Mouse (Mus musculus) E14TG2a.4 (cell line): ENCODE data around the gene Foxn3.

Experiments used
- H3K27me3 ChIP-seq: 2 replicates; pipeline ENCODE4 v1.6.1; 2014; ENCODE audit warnings: low read length, control low read depth; ENCODE audit not compliant: insufficient read depth
- H3K36me3 ChIP-seq: 2 replicates; pipeline ENCODE4 v1.6.1; 2014; ENCODE audit warnings: low read length, control low read depth; ENCODE audit not compliant: insufficient read depth
- H3K4me1 ChIP-seq: replicated peaks from 2 replicates; pipeline ENCODE4 v1.6.1; 2014; ENCODE audit warnings: low read depth, low read length, control low read depth
- H3K4me3 ChIP-seq: replicated peaks from 2 replicates; pipeline ENCODE4 v1.5.1; 2014; ENCODE audit warnings: mild to moderate bottlenecking, low read length
- H3K9me3 ChIP-seq: 2 replicates; pipeline ENCODE4 v1.6.1; 2014; ENCODE audit warnings: low read length, control low read depth
- CTCF ChIP-seq: conservative IDR thresholded peaks from 2 replicates; pipeline ENCODE4 v1.5.1; 2014; ENCODE audit warnings: low read length
- NANOG ChIP-seq: IDR thresholded peaks from 2 replicates; pipeline ENCODE4 v1.6.1; 2014; ENCODE audit warnings: borderline replicate concordance, low read length, mixed read lengths
- POU5F1 ChIP-seq: IDR thresholded peaks from 2 replicates; pipeline ENCODE4 v1.6.1; 2014; ENCODE audit warnings: low read length, borderline replicate concordance

Foxn3 gene

GRCm38 (mm10) chr12:99162188-99162587 lies 401.2 kb downstream of the Foxn3 start:
- Histone ChIP-seq H3K4me3 (peak overlapping the region; percentile 43), H3K36me3 (no peaks in the 10 kb centered on the region), H3K27me3 (peaks cover 4% of the 10 kb centered on the region; the same call in 1 of the 2 replicates), H3K9me3 (no peaks in the 10 kb centered on the region), H3K4me1 (peaks cover 22% of the 10 kb centered on the region)
- TF ChIP-seq CTCF (no peak), POU5F1 (no peak), NANOG (no peak)

- Histone ChIP-seq H3K36me3 (no peaks in the 10 kb centered on the region), H3K27me3 (peaks cover 15% of the 10 kb centered on the region), H3K4me3 (no peak overlapping the region), H3K9me3 (no peaks in the 10 kb centered on the region), H3K4me1 (peaks cover 22% of the 10 kb centered on the region)
- no peak for TF ChIP-seq NANOG
- TF ChIP-seq CTCF: no peak
- TF ChIP-seq POU5F1: no peak
Measured at GRCm38 (mm10) chr12:99160061-99160460, 403.3 kb downstream of the Foxn3 start.

GRCm38 (mm10) chr12:99155904-99156303 lies 407.5 kb downstream of the Foxn3 start:
- no peak for TF ChIP-seq POU5F1
- no peak for TF ChIP-seq NANOG
- no peak for TF ChIP-seq CTCF

GRCm38 (mm10) chr12:99154230-99154629 lies 409.2 kb downstream of the Foxn3 start:
- Histone ChIP-seq H3K9me3 (no peaks in the 10 kb centered on the region; the same call in 1 of the 2 replicates), H3K4me1 (peaks cover 19% of the 10 kb centered on the region), H3K27me3 (peaks cover 25% of the 10 kb centered on the region), H3K4me3 (no peak overlapping the region), H3K36me3 (no peaks in the 10 kb centered on the region)
- no peak for TF ChIP-seq POU5F1
- TF ChIP-seq CTCF: no peak
- no peak for TF ChIP-seq NANOG

More at GRCm38 (mm10) chr12:99155904-99156303, 407.5 kb downstream of the Foxn3 start:
- peaks cover 11% of the 10 kb centered on the region for H3K4me1 ChIP-seq
- H3K36me3 ChIP-seq: no peaks in the 10 kb centered on the region
- H3K27me3 ChIP-seq: peaks cover 25% of the 10 kb centered on the region
- H3K9me3 ChIP-seq: no peaks in the 10 kb centered on the region
- H3K4me3 ChIP-seq: no peak overlapping the region

GRCm38 (mm10) chr12:99153664-99154063 lies 409.7 kb downstream of the Foxn3 start:
- Histone ChIP-seq H3K9me3 (no peaks in the 10 kb centered on the region; the same call in 1 of the 2 replicates), H3K4me1 (peaks cover 19% of the 10 kb centered on the region), H3K36me3 (no peaks in the 10 kb centered on the region)

GRCm38 (mm10) chr12:99150126-99150525 lies 413.3 kb downstream of the Foxn3 start:
- TF ChIP-seq CTCF (peak; percentile 95), POU5F1 (no peak), NANOG (no peak)
- H3K27me3 ChIP-seq: peaks cover 17% of the 10 kb centered on the region

More at GRCm38 (mm10) chr12:99153664-99154063, 409.7 kb downstream of the Foxn3 start:
- Histone ChIP-seq H3K27me3 (peaks cover 28% of the 10 kb centered on the region), H3K4me3 (no peak overlapping the region)
- TF ChIP-seq CTCF: no peak
- no peak for TF ChIP-seq POU5F1
- TF ChIP-seq NANOG: no peak

GRCm38 (mm10) chr12:99149193-99149592 lies 414.2 kb downstream of the Foxn3 start:
- Histone ChIP-seq H3K27me3 (peaks cover 11% of the 10 kb centered on the region), H3K36me3 (no peaks in the 10 kb centered on the region), H3K4me1 (peaks cover 19% of the 10 kb centered on the region), H3K4me3 (no peak overlapping the region), H3K9me3 (no peaks in the 10 kb centered on the region; the same call in 1 of the 2 replicates)
- TF ChIP-seq NANOG: no peak

More at GRCm38 (mm10) chr12:99150126-99150525, 413.3 kb downstream of the Foxn3 start:
- Histone ChIP-seq H3K9me3 (no peaks in the 10 kb centered on the region; the same call in 1 of the 2 replicates), H3K4me3 (no peak overlapping the region), H3K4me1 (peaks cover 19% of the 10 kb centered on the region), H3K36me3 (no peaks in the 10 kb centered on the region)
